Mouse (Mus musculus): Measurements from ENCODE around the gene Bcl2l12.

- no peak for TF ChIP-seq EP300 (IDR thresholded peaks at IDR 0.05; ENCODE audit: low read depth)
- TF ChIP-seq CTCF (IDR thresholded peaks at IDR 0.05; ENCODE audit: low read depth) = peak; percentile 16; the same call in 1 of the 2 replicates
Measured at GRCm38 (mm10) chr7:44978300-44978699, 20.2 kb downstream of the Bcl2l12 start.
